Mouse (Mus musculus) adrenal gland, postnatal 36 days (tissue): ENCODE data around the gene C130026I21Rik. TPM values are rescaled to one million over a fixed set of nuclear protein-coding genes. Genes with fewer than 3 reads are reported as not detected.
"Not testable (repeated sequence)": the region's sequence is repeated elsewhere in the genome, so short reads cannot be mapped to it uniquely, and the experiment has no call there.

Experiments
- DNase-seq, 2 experiments: peaks; one replicate each; pipeline ENCODE4 v3.0.0; 2021; ENCODE audit warnings: mixed read lengths in 1 of 2
- total RNA-seq, 2 experiments: library from RNA; stranded (reverse); gene quantifications; 2 replicates each; pipeline ENCODE4 v1.2.3; 2021

Gene C130026I21Rik
- total RNA-seq, 2 experiments from 2014 or later = 0.53 to 0.60 TPM

DNA sequence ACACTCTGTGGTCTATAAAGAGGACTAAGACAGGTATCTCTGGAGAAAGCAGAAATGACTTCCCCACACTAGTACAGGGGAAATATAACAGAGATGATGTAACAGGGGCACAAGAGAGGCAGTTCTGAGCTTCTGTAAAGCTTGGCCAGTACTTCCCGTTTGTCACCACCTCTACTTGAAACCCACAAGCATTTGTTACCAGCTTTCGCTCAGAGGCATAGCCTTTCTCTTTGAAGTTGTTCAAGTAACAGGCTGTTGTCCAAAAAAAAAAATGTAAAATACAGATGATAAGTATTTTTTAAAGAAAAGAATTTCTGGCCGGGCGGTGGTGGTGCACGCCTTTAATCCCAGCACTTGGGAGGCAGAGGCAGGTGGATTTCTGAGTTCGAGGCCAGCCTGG is 236.8 kb downstream of the C130026I21Rik start:
- not testable (repeated sequence) for DNase-seq

DNA sequence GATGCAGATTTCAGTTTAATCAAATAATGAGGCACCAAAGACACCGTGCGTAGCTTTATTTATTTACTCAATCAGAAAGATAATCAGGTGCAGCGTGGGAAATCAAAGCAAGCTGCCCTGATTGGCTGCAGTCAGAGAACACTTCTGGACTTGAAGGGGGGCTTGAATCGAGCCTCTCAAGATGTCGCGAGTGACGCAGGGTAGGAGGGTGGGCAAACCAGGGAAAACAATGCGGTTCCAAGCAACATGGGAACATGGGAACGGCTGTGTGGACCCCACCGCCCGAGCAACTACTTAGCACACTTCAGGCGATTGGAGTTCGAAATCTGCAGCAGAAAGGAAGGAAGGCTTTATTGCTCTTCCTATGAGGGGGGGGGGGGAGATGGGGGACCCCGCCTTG is 240.2 kb downstream of the C130026I21Rik start:
- not testable (repeated sequence) for DNase-seq

DNA sequence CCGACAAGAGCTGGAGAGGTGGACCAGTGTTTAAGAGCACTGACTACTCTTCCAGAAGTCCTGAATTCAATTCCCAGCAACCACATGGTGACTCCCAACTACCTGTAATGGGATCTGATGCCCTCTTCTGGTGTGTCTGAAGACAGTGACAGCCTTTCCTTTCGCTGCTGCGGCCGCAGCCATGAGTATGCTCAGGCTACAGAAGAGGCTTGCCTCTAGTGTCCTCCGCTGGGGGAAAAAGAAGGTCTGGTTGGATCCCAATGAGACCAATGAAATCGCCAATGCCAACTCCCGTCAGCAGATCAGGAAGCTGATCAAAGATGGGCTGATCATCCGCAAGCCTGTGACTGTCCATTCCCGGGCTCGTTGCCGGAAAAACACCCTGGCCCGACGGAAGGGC is 258.4 kb downstream of the C130026I21Rik start:
- not testable (repeated sequence) for DNase-seq

DNA sequence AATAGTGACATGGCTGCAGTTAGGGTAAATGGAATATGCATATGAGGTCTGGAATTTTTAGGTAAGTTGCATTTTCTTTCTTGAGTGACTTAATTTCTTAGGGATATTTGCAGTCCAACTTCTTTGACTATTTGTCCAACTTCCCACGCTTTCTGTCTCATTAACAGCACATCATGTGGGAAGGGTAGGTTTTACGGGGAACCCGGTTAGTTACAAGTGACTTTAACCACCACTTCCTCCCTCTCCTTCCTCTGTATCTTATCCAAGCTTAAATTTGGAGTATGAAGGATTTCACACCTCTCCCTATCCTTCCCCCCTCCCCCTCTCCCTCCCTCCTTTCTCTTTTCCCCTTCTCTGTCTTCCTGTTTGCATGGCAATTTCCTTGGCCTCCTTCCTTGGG is 259.4 kb downstream of the C130026I21Rik start:
- not testable (repeated sequence) for DNase-seq

DNA sequence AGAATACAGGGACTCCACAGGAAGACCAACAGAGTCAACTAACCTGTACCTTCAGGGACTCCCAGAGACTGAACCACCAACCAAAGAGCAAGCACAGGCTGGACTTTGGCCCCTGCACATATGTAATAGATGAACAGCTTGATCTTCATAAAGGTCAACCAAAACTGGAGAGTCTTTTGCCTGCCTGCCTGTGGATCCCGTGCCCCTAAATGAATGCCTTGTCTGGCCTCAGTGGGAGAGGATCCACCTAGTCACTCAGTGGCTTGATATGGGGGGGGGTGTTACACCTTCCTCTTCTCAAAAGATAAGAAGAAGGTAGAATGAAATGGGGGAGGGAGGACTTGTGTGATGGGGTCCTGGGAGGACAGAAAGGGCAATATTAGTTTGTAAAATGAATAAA is 262.6 kb downstream of the C130026I21Rik start:
- DNase-seq = not testable (repeated sequence)

DNA sequence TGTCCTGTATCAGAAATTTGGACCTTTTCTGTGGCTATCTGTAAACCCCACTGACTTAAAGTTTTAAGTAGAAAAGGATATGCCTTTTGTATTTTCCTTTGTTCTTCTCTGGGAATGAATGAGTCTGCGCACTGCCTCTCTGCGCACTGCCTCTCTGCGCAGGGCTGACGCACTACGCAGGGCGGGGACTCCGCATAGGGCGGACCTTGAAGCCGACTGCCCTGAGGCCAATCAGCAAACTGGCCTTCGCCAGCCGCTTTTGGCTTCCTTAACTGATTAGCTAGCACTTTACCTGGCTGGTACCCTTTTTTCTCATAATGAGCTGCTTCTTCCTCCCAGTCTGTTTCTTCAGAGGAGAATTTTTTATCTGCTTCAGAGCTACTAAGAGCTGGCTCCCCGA is 271.1 kb downstream of the C130026I21Rik start:
- DNase-seq = not testable (repeated sequence)

DNA sequence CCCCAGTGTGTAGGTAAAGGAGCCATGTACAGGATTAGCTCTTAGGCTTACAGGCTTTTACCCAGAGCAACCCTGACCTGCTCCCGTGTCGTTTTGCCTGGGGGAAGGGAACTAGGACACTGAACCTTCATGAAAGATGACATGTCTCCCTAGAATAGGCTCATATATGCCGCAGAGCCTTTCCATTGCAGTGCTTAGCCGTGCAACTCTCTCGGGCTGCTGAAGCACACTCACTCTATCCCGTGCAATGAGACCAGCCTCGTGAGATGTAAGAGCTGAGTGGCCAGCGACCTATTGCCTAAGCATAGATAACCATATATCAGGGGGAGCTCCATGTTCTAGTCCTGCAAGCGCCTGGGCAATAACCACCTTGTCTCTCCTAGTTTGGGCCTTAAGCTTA is 274.1 kb downstream of the C130026I21Rik start:
- DNase-seq = not testable (repeated sequence)

DNA sequence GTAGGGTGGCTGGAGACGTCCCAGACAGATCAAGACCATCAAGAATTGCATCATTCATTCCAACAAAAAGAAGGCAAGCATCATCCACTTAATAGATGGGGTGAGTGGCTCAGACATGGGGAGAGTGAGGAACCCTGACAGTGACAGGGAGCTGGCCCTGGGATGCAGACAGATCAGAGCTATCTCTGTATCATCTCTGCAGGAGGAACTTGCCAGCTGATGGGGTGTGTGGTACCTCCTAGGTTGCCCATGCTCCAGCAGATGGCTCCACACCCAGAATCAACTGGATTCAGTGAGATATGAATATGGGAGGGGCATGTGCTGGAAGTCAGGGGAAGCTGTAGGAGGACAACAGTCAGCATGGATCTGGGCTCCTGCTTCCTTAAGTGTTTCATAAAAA is 275.9 kb downstream of the C130026I21Rik start:
- DNase-seq = not testable (repeated sequence)

DNA sequence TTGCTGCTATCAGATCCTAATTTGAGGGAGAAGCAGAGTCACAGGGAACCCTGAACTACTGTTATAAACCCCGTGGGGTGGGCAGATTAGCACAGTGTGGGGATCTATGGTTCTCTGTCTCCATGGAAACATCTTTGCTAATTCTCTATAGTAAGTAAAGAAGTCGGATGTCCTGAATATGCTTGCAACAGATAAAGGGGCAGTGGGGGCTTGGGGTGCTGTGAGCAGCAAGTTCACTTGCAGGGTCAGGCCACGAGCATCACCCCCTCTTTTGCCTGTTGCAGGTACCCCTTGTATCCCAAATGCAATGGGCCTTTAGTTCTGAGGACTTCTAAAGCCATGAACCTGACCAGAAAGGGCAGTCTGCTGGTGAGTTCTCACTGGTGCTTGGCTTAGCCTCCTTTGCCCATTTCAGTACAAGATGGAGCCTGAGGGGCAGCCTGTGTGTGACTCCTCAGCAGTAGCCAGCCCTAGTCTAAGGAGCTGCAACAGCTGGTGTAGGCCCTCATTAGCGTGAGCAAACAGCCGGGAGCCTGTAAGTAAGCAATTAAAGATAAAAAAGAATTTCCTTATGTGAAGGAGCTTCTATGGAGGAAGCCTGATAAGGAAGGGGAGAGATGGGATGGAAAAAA is 276.6 kb downstream of the C130026I21Rik start:
- DNase-seq = not testable (repeated sequence)

DNA sequence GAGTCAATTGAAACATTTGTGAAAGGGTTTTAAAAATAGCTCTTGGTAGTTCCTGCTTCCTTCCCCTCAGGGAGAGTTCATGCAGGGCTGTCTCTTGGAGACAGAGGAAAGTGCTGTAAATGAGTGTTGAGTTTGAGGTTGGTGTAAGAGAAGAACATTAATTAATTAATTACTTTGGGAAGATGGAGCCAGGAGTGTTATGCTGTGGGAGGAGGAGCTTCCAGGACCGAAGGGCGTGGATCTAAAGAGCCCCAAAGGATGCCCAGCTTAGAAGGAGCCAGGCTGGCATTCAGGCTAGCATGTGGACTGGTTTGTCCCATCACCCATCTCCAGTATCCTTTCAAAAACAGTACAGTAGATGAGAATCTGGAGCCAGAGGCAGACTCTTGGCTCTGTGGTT is 277.1 kb downstream of the C130026I21Rik start:
- DNase-seq = not testable (repeated sequence)

DNA sequence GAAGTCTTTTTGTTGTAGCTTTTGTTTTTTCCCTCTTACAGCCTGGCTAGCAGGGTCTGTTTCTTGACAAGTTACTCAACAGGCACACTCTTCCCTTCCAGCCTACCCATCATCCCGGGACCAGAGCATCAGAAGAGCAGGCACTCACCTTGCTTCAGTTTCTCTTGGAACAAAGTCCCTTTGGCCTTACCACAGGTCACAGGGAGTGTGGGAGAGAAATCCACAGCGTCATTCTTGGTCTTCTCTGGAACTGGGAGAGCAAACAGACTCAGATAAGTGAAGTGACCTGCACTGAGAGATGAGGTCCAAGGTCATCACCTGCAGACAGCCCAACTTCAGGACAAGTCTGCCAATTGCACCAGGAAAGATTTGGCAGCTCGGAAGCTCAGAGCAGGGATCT is 277.5 kb downstream of the C130026I21Rik start:
- DNase-seq = not testable (repeated sequence)

DNA sequence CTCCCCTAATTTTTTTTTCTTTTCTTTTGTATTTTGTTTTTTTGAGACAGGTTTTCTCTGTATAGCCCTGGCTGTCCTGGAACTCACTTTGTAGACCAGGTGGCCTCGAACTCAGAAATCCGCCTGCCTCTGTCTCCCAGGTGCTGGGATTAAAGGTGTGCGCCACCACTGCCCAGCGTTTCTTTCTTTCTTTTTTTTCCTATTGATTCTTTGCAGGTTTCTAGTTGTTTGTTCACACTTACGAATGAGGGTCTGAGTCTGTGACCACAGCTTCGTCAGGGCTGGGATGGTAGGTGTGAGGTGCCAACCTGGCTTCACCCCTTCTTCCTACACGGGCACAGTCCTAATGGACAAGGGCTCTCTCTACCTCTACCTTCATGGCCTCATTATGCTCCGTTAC is 281.3 kb downstream of the C130026I21Rik start:
- not testable (repeated sequence) for DNase-seq

DNA sequence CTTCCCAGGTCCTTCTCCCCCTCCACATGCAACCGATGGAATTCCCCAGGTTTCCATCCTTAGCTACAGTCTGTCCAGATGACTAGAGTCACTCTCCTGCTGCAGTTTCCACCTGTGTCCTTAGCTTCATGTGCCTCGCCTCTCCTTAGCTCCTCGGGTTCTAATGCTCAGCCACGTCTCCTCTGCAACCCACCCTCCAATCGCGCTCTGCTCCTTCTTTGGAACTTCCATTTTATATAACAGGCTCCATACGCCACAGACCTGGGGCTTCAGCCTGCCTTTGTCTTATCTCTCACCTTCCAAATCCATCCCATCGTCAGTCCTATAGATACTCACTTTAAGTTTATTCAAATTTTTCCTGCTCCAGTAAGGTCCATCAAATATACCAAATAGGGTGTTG is 282.6 kb downstream of the C130026I21Rik start:
- not testable (repeated sequence) for DNase-seq

DNA sequence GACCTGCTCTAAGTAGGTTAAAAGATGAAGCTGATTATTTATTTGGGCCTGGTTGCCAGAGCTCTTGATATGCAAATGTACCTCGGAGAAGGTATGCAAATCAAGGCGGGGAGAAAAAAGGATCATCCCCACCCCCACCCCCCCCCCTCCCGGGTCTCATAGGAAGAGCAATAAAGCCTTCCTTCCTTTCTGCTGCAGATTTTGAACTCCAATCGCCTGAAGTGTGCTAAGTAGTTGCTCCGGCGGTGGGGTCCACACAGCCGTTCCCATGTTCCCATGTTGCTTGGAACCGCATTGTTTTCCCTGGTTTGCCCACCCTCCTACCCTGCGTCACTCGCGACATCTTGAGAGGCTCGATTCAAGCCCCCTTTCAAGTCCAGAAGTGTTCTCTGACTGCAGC is 308.6 kb downstream of the C130026I21Rik start:
- not testable (repeated sequence) for DNase-seq

DNA sequence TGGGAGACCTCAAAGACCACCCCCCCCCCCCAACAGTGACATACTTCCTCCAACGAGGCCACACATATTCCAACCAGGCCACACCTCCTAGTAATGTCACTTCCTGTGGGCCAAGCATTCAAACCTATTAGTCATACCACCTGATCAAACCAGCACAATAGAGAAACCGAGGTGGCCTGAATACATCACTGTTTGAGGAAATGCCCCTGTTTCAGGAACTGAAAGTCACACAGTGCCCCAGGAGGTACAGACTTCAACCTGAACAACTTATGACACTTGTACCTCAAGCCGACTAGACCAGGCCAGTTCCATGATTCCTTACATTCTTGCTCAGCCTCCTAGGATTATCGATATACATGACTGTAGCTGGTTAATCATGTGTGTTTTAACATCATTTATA is 312.7 kb downstream of the C130026I21Rik start:
- DNase-seq = not testable (repeated sequence)

DNA sequence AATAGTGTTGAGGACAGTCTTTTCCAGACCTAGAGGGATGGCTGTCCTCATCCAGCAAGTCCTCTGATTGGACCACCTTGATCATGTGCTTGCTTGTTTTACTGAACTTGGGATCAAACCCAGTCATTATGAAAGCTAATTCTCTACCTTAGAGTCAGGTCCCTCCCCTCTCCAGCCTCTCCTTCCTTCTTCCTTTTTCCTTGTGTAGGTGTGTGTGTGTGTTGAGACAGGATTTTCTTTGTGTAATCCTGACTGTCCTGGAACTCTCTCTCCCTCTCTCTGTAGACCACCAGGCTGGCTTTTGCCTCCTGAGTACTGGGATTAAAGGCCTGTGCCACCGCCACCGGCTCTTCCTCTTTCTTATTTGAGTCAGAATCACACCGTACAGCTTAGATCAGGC is 313.6 kb downstream of the C130026I21Rik start:
- DNase-seq = not testable (repeated sequence)

DNA sequence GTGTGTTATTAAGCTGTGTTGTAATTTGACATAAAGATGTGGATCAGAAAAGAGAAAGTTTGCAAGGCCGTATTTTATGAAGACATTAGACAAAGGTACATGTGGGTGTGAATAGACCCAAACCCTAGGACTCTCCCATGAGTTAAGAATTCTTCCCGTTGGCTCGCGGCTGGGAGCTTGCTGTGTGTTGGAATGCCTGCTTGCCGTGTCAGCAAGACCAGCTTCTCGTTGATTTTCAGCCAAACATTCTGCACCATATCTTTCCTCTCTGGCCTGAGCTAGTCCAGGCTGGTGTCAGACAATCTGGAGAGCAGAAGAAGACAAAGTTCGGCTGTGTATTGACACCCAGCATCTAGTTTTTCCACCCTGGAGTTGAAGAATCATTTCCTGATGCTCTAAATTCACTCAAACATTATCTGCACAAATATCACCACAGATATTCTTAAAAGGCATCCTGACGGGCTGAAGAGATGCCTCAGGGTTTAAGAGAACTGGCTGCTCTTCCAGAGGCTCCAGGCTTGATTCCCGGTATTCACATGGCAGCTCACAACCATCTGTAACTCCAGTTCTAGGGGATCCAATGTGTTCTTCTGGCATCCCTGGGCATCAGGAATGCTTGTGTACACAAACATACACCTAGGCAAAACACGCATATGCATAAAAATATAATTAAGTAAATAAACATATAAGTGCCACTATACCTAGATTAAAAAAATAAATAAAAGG is 317.7 kb downstream of the C130026I21Rik start:
- DNase-seq = no peak

DNA sequence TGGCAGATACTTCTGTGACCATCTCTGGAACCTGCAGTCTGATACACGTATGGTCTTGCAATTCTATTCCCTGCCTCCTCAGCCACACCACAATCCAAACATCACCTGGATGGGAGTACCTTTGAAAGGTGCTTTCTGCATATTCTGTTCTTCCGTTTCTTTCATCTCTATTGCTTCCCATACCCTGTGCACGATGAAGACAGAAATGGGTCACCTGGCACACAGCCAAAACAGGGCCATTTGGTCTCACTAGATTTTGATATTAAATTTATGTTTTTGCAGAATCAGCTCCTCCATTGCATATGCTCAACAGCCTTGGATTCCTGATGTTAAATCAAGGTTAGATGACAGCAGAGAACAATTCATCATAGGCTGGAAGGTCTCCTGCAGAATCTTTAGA is 318.8 kb downstream of the C130026I21Rik start:
- peak; percentile 76 to 78 for DNase-seq

DNA sequence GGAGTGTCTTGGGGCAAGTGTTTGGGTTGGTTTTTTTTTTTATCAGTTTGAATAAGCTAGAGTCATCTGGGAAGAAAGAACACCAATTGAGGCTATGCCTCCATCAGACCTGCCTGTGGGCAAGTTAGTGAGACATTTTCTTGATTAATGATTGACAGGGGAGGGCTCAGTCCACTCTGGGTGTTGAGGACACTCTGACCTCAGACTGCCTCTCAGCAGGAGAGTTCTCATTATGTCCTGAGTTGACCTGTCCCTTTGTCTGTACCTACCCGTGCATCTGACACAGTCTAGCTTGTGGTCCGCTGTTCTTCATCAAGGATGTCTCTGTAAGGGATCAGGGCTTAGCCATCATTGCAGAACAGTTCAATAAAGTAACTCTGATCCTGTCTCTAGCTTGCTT is 323.0 kb downstream of the C130026I21Rik start:
- DNase-seq = no peak

DNA sequence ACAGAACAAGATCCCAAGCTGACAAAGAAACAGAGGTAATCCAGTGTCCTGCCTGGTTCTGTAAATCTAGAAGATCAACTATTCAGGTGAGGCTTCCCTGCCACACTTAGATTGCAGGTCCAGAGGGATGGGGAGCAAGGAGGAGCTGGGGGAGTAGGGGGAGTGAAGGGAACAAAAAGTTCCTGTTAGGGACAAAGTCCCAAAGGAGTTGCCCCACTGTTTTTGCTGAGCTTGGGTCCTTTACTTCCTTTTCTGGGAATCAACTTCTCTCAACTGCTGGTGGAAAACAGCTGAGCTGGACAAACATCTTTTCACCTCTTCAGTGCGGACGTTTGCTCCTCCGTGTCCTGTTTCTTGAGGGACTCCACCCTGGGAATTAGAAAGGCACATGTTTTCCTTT is 324.4 kb downstream of the C130026I21Rik start:
- no peak for DNase-seq

DNA sequence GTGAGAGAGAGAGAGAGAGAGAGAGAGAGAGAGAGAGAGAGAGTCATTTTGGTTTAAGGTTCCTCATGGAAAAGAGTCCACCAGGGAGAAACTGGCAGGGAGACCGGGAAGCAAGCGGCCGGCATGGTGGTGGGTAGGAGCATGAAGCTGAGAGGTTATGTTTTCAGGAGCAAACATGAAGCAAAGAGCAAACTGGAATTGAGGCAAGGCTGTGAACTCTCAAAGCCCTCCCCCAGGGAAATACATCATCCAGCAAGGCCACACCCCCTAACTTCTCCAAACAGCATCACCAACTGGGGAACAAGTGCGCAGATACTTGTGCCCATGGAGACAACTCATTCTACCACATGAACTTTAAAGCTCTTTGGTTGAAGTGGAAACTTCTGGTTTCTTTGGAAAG is 326.8 kb downstream of the C130026I21Rik start:
- DNase-seq = no peak
